Mouse (Mus musculus): Measurements from ENCODE around the gene Hcrtr1.

The Hcrtr1 gene

DNA sequence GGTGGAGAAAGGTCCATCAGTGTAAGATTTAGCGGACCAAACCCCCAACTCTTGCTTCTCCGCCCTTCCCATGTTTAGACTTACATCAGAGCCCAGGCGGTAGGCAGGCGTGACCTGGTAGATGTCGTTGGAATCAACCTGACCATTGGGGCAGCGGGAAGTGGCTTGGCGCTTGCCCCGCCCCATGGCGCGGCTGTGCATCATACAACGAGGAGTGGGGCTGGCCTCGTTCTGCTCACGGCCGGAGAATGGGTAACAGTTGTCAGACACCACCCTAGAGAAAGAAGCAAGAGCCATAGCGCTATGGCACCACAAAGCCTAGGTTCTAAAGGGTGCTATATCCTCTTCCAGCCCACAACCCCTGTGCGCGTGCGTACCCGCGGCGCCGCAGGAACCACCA lies 28.2 kb upstream of the Hcrtr1 start:
- DNase-seq: no peak

DNA sequence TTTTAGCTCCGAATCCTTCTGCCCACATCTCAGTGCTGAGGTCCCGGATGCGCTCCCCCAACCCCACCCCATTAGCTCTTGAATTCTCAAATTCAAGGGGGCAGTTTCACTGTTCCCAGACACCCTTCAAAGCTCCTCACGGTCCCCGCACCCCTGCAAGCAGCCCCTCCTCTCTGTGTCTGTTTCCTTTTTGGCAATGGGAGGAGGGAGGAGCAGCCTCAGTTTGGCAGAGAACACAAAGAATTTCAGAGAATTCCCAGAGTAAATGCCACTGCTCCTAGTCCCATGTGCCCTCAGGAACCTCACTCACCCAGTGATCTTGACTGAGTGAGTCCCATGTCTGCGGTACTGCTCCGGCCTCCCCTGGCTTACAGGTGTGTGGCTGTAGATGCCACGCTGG lies 27.4 kb upstream of the Hcrtr1 start:
- DNase-seq: no peak

- no peak for DNase-seq
Observed at GRCm38 (mm10) chr4:130166061-130166460, 26.9 kb upstream of the Hcrtr1 start.

DNA sequence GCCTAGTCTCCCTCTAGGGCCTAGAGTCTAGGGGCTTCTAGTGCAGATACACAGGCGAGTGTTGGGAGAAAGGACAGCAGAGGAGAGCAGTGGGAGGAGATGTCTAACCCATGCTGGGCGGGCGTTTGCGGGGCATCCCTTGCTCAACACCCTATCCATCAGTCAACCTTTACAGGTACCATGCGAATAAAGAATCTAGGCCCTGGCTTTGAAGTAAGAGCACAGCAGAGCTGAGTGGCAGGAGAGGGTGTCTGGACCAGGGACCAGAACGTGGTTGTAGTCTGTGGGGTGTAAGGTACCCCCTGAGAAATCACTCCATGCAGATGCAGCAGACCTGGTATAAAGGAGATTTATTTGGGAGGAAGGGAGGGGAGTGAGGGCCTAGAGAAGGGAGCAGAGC lies 25.0 kb upstream of the Hcrtr1 start:
- DNase-seq: no peak

DNA sequence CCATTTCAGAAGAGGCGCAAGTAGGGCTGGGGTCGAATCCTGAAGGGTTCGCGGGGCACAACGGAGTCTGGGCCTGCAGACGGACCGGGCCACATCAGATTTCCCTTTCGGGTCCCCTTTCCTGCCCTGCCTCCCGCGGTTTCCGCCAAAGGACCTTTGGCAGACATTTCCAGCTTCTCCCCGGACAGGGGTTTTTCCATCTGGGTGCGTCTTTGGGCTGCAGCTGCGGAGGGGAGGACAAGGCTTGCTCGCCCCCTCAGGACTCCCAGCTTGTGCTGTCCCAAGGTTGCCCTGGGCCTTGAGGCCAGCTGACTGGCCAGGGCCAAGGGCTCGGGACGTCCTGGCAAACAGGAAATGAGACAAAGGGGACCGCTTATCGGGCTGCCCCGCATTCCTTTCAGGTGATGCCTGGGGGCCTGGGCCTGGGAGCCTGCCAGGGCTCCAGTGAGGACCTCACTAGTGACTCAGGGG lies 24.3 kb upstream of the Hcrtr1 start:
- DNase-seq: no peak

DNA sequence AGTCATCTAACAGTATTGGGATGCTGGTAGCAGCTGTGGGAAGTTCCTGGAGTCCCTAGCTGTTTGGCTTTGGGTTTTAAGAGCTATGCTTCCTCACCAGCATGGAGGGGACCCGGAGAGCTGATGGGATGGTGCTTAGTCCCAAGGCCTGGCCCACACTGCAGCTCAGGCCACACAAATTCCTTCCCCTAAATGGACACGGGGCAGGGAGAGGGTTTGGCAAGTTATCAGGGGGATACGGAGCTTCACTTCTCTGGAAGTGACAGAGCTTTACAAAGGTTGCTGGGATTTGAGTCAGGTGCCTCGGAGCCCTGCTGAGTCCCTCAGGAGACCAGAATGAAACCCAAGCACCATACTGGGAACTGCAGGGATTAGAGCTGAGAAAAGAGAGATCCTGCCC lies 22.2 kb upstream of the Hcrtr1 start:
- DNase-seq: no peak

DNA sequence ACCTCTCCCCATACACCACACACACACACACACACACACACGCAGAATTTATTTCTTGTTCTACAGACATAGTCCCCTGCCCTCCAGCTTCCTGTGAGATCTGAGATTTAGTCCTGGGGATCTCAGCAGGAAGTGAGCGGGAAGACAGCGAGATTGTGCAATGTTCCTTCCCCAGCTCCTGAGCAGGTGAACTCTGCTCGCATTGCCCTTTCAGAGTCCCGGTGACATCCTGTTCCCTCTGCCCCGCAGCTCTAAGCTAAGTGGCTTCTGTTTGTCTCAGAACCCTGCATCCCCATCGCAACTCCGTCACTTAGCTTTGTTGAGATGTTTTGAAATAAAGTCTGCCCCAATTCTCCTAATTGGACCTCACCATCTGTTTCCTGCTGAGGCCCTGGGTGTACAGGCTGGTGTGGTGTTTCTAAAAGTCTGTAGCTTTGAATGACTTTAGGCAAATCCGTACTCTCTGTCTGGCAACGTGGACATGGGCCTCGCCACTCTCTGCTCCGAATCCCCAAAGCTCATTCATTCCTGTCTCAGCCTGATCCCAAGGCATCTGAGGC lies 17.7 kb upstream of the Hcrtr1 start:
- DNase-seq: no peak

DNA sequence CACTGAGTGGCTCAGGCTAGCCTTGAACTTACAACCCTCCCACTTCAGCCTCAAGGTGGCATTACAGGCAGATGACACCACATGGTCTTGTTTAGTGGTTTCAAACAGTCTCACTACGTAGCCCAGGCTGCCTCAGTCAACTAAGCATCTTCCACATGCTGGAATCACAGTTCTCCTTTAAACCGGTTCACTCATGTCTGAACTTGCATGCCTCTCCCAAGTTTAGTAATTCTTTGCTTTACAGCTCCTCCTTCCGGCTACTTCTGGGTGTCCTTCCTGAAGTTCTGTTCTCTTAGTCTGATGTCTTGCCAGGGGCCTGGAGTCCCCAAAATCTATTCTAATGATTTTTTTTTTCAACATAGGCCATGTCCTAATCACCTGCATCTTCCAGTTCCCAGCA lies 15.1 kb upstream of the Hcrtr1 start:
- no peak for DNase-seq

DNA sequence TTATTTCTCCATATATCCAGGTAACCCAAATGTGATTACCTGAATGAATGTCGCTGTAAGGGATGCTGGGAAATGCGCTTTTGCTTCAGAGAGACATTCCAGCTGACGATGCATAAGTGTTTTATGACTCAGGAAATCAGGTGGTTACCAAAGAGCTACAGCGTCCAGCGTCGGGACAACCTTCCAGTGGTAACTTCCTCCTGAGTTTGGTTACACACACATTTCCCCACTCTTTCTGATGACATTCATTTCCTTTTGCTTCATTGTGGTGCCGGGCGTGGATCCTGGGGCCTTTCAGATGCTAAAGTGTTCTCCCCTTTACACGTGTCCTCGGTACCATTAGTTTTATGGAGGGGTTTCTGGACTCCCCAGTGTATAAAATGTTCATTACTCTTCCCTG lies 9.2 kb upstream of the Hcrtr1 start:
- no peak for DNase-seq

GRCm38 (mm10) chr4:130141786-130142185 lies 2.6 kb upstream of the Hcrtr1 start:
- DNase-seq: no peak

- no peak for DNase-seq
Observed at GRCm38 (mm10) chr4:130140992-130141402, 1.8 kb upstream of the Hcrtr1 start.

DNA sequence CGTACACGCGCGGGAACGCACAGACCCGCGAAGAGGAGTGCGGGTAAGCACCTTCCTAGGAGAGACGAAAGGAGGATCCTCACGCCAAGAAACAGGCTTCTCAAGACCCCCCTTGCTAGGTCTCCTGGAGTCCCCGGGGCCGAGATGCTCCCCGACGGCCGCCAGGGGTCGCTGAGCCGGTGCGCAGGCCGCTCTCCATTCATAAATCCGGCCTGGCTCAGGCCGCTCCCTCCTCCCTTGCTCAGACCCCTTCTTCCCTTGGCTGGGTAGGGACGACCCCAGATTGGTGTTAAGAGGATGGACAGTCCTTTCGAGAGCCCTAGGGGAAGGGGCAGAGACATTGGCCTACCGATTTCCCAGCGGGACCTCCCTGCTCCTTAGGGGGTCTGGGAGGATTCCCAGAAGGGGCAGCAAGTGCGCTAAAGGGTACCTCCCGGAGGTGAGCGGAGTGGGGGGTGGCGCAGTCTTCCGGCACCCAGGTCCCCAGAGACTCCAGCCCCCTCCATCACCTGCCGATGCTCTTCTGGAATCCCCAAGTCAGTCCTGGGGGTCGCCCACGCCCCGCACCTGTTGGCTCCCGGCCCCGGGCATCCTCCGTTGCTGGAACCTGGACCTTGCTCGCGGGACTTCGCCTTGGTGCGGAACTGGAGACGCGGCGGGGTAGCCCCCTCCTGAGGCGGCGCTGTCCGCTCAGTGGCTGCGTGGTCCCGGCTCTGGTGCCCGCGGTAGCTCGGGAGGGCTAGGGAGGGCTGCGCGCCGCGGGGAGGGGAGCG lies 532 bp downstream of the Hcrtr1 start:
- DNase-seq: peak; percentile 61

DNA sequence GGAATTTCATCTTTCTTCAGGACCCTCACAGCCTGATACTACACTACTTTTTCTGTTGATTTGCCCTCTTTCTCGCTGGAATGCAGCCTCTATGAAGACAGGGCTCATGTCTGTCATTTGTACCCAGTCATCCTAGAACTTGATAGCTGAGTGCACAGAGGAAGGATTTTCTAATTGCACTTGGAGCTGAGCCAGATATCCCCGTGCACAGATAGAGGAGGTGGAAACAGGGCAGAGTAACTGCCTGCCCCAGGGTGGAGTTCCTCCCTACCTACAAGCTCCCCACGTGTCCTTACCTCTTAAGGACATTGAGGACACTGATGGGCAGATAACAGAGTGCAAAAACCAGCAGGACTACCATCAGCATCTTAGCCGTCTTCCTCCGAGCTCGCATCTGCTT lies 5.8 kb downstream of the Hcrtr1 start:
- no peak for DNase-seq

DNA sequence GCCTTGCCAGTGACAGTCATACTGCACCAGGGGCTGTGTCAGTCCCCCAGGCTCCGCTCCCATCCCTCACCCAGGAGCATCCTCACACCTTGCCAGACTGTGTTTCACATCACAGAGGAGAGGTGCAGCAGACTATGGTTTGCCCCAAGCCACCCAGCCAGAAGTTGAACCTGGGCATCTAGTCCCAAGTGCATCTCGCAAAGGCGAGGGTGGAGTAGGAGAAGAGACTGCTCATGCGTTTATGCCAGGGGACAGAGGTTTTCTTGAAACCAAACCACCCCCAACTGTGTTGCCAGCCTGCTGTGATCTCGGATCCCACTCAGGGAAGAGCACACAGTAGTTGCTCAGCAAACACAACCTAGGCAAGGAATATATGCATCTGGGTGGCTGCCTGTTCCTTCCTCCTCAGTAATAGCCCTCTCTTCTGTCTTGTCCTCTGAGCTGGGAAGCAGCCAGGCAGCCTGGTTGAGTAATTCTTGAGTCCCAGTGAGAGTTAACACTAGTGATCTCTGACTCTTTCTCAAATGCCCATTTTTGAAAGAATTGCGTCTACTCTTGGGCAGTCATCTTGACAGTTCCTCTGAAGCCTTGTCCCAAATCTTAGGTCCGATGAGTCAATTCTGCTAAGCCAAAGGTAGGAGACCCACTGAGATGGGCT lies 7.6 kb downstream of the Hcrtr1 start:
- no peak for DNase-seq

DNA sequence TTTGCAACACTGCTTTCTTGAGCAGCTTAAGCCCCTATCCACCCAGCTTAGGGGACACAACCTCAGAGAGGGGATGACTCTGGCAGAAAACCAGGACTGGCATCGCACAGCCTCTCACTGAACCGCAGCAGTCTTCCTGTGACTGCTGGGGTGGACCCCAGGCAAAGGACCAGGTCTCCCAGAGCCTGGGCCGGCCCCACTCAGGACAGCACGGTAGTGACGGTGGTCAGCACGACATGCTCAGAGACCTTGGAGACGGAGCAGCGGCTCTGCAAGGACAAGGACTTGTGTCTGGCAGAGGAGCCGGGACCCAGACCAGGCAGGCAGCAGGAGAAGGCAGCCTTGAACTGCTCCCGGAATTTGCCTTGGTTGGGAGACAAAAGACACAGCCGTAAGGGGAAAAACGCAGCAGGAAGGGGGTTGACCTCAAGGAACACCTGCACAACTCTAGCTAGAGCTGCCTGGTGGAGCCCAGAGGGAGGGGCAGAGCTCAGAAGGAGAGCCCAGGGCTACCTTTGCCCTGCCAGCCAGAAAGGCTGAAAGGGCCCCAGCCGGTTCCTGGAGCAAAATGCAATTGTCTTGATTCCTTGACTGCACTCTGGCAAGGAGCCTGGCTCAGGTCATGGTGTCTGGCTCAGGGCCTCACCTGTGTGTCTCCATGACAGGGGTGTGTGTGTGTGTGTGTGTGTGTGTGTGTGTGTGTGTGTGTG lies 8.4 kb downstream of the Hcrtr1 start:
- DNase-seq: no peak

- no peak for DNase-seq
Observed at GRCm38 (mm10) chr4:130130082-130130481, 9.1 kb downstream of the Hcrtr1 start.

- no peak for DNase-seq
Observed at GRCm38 (mm10) chr4:130128907-130129306, 10.3 kb downstream of the Hcrtr1 start.

DNA sequence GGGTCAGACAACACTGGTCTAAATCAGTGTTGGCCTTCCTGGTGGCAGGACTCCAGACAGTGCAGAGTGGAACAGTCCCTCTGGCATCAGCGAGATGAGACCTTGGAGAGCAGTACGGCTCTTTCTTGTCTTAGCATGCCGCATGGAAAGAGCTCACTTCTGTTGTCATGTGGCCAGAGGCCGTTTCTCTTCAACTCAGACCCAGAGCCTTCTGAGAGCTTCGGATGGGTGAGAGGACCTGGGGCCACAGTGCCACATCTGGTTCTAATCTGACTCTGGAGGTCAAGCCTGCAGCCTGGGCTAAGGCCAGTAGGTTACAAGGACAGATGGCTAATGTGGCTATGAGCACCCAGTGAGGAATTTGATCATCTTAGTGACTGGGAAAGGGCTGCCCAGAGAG lies 13.2 kb downstream of the Hcrtr1 start:
- no peak for DNase-seq

- no peak for DNase-seq
Observed at GRCm38 (mm10) chr4:130125164-130125563, 14.0 kb downstream of the Hcrtr1 start.

- no peak for DNase-seq
Observed at GRCm38 (mm10) chr4:130124110-130124509, 15.0 kb downstream of the Hcrtr1 start.

GRCm38 (mm10) chr4:130123020-130123419 lies 16.1 kb downstream of the Hcrtr1 start:
- DNase-seq: no peak

- no peak for DNase-seq
Observed at GRCm38 (mm10) chr4:130121560-130121959, 17.6 kb downstream of the Hcrtr1 start.

GRCm38 (mm10) chr4:130120752-130121151 lies 18.4 kb downstream of the Hcrtr1 start:
- DNase-seq: no peak

- DNase-seq: no peak
Observed at GRCm38 (mm10) chr4:130112732-130113131, 26.4 kb downstream of the Hcrtr1 start.
